Mouse (Mus musculus) heart, adult 2 months (tissue): ENCODE data around the gene Anln. TPM values are rescaled to one million over a fixed set of nuclear protein-coding genes. Genes with fewer than 3 reads are reported as not detected.
"Not testable (repeated sequence)": the region's sequence is repeated elsewhere in the genome, so short reads cannot be mapped to it uniquely, and the experiment has no call there.

Experiments
- DNase-seq, 2 experiments: peaks; one replicate each; pipeline ENCODE4 v3.0.0; 2021
- H3K27ac ChIP-seq: fragments of 200-600 bp; 2 replicates; pipeline ENCODE4 v1.8.1; 2022
- H3K27me3 ChIP-seq: fragments of 200-500 bp; 2 replicates; pipeline ENCODE4 v1.6.1; 2012; ENCODE audit warnings: mild to moderate bottlenecking, low read length, inconsistent platforms, mixed read lengths; ENCODE audit not compliant: control insufficient read depth, insufficient read depth
- H3K36me3 ChIP-seq: fragments of 200-500 bp; 2 replicates; pipeline ENCODE4 v1.6.1; 2012; ENCODE audit warnings: low read length, inconsistent platforms; ENCODE audit not compliant: control insufficient read depth, insufficient read depth
- H3K4me1 ChIP-seq: fragments of 200-500 bp; 2 replicates; pipeline ENCODE4 v1.6.1; 2011; ENCODE audit warnings: low read length; ENCODE audit not compliant: control insufficient read depth, insufficient read depth
- H3K4me3 ChIP-seq: fragments of 200-600 bp; 2 replicates; pipeline ENCODE4 v1.8.1; 2022
- H3K79me2 ChIP-seq: fragments of 200-500 bp; replicated peaks from 2 replicates; pipeline ENCODE4 v1.6.1; 2012; ENCODE audit warnings: mild to moderate bottlenecking, inconsistent platforms, low read length, moderate library complexity, mixed read lengths; ENCODE audit not compliant: control insufficient read depth, insufficient read depth
- H3K9ac ChIP-seq: fragments of 200-500 bp; 2 replicates; pipeline ENCODE4 v1.6.1; 2012; ENCODE audit warnings: low read depth, mild to moderate bottlenecking, control low read depth, inconsistent platforms, low read length, mixed read lengths
- CTCF ChIP-seq: fragments of 200-600 bp; IDR thresholded peaks from 2 replicates; pipeline ENCODE4 v1.8.1; 2022; ENCODE audit warnings: antibody characterized with exemption, mild to moderate bottlenecking, moderate library complexity
- EP300 ChIP-seq: fragments of 200-500 bp; IDR thresholded peaks from 2 replicates; pipeline ENCODE4 v1.6.1; 2011; ENCODE audit warnings: low read depth, low read length, control low read depth; ENCODE audit not compliant: insufficient read depth
- POLR2A ChIP-seq: fragments of 200-500 bp; IDR thresholded peaks from 2 replicates; pipeline ENCODE4 v1.6.1; 2011; ENCODE audit warnings: mild to moderate bottlenecking, low read depth, low read length, control low read depth; ENCODE audit not compliant: insufficient read depth
- whole genome bisulfite sequencing: fragments of 180-500 bp; shearing (Covaris S2); methylation state at CpG from one replicate; pipeline ENCODE4 v1.1.7; 2018; 5-methylcytosine and 5-hydroxymethylcytosine counted together
- intact Hi-C: fragments of 180-260 bp; cut with DNase I; formaldehyde crosslinking; loops from one replicate; pipeline ENCODE4 v1.15.1; 2025
- polyA plus RNA-seq: library from polyadenylated mRNA; depleted of rRNA; stranded (reverse); fragments of >200 nt; gene quantifications from 2 replicates; pipeline ENCODE4 v1.2.3, GENCODE M21; 2012
- total RNA-seq, 2 experiments: library from RNA; stranded (reverse); gene quantifications; 2 replicates each; pipeline ENCODE4 v1.2.3; 2021

Gene Anln
- total and polyA plus RNA-seq, 3 experiments, result 0.43 to 1.5 (median 1.4) TPM

DNA sequence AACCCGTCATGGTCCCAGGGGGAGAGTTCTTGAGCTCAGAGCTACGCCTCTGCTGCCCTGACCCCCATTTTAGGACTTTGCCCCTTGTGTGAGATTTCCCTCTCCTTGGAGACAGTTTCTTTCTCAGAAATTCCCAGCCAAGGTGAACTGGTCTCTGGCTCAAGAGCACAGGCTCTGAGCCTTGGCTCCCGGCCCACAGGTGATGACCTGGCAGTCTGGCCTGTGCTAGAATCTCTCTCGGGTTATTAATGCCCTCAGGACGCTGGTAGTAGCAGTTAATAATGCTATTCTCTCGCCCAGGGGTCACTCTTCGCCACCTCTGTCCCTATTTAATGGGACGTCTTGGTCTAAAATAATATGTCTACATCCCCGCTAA is 61.9 kb downstream of the Anln start:
- WGBS, result 25% methylated on average over 9 of the region's 9 CpGs
- DNase-seq, result peak; percentile 37 to 41
- TF ChIP-seq POLR2A (no peak), EP300 (no peak), CTCF (no peak)
- Histone ChIP-seq H3K36me3 (no peaks in the 10 kb centered on the region), H3K79me2 (no peaks in the 10 kb centered on the region), H3K27me3 (no peaks in the 10 kb centered on the region), H3K9ac (peak overlapping the region; percentile 77), H3K4me1 (no peaks in the 10 kb centered on the region), H3K27ac (peak overlapping the region; percentile 69), H3K4me3 (peak overlapping the region; percentile 69)
- intact Hi-C loops, result loop anchor here (2.0 to 5.0 kb wide), 3 partner anchors 18 to 100 kb away; partner anchors contain the start of genes 9530077C05Rik and Zfp809

DNA sequence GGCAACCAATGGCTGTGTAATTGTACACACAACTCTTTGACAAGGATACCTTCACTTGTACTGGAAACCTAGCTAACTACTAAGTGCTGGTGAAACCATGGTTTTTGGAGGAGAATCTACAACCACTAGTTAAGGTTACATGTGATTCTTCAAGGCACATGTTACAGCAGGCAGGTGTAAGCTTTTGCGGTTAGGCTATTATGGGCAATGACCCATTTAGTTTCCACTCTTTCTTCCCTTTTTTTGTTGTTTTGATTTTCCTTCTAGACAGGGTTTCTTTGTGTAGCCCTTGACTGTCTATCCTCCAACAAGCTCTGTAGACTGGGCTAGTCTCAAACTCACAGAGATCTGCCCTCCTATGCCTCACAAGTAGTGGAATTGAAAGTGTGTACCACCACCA is 64.4 kb downstream of the Anln start:
- Histone ChIP-seq H3K9ac (no peak overlapping the region), H3K79me2 (no peaks in the 10 kb centered on the region), H3K4me1 (no peaks in the 10 kb centered on the region), H3K4me3 (no peak overlapping the region), H3K36me3 (no peaks in the 10 kb centered on the region), H3K27ac (no peak overlapping the region), H3K27me3 (no peaks in the 10 kb centered on the region)
- WGBS, result 93% methylated on average over 1 of the region's 1 CpGs
- TF ChIP-seq EP300 (no peak), CTCF (no peak), POLR2A (no peak)
- no peak for DNase-seq
- intact Hi-C loops, result no loop called here

DNA sequence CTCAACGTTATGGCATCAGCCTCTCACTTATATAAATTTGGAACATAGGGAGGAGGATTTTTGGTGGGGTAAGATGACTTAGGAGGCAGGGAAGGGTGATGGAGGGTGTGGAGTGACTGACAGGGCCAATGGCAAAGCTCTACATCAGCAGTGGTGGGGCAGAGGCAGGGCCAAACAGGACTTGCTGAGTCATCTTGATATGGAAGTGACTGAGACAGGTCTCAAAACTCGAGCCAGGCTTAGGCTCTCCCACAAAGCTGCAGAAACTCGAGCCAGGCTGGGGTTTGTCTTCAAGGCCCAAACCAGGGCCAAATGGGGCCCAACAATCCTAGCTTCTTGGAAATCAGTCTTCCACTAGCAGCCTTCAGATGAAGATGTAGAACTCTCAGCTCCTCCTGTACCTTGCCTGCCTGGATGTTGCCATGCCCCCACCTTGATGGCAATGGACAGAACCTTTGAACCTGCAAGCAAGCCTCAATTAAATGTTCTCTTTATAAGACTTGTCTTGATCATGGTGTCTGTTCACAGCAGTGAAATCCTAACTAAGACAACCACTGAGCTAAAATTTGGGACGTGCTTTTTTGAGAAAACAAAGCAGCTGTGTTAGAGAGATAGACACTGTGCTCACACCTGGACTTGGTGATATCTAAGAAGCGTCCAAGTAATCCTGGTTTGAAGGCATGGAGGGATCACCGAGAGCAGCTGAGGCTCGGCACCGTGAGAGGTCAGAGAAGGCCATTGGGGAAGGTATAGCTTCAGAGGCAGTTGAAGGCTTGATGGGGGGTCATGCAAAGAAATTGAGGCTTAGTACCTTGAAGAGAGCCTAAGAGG is 66.4 kb downstream of the Anln start:
- no peak for TF ChIP-seq EP300
- Histone ChIP-seq H3K27me3 (no peaks in the 10 kb centered on the region), H3K36me3 (no peaks in the 10 kb centered on the region), H3K9ac (no peak overlapping the region), H3K27ac (no peak overlapping the region), H3K79me2 (no peaks in the 10 kb centered on the region), H3K4me3 (no peak overlapping the region), H3K4me1 (no peaks in the 10 kb centered on the region)
- DNase-seq, result no peak
- intact Hi-C loops, result no loop called here
- WGBS, result 71% methylated on average over 8 of the region's 8 CpGs

DNA sequence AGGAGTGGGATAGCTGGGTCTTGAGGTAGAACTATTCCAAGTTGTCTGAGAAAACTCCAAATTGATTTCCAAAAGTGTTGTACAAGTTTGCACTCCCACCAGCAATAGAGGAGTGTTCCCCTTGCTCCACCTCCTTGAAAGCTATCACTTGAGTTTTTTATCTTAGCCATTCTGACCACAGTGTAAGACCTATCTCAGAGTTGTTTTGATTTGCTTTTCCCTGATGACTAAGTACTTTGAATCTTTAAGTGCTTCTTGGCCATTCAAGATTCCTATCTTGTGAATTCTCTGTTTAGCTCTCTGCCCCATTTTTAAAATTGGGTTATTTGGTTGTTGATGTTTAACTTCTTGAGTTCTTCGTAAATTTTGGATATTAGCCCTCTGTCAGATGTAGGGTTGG is 69.9 kb downstream of the Anln start:
- Histone ChIP-seq H3K27me3 (no peaks in the 10 kb centered on the region), H3K27ac (no peak overlapping the region), H3K36me3 (no peaks in the 10 kb centered on the region), H3K9ac (no peak overlapping the region), H3K4me1 (no peaks in the 10 kb centered on the region), H3K4me3 (no peak overlapping the region), H3K79me2 (no peaks in the 10 kb centered on the region)
- whole genome bisulfite sequencing, result 86% methylated on average over 1 of the region's 1 CpGs
- TF ChIP-seq CTCF (no peak), POLR2A (no peak), EP300 (no peak)
- intact Hi-C loops, result no loop called here
- DNase-seq, result no peak

DNA sequence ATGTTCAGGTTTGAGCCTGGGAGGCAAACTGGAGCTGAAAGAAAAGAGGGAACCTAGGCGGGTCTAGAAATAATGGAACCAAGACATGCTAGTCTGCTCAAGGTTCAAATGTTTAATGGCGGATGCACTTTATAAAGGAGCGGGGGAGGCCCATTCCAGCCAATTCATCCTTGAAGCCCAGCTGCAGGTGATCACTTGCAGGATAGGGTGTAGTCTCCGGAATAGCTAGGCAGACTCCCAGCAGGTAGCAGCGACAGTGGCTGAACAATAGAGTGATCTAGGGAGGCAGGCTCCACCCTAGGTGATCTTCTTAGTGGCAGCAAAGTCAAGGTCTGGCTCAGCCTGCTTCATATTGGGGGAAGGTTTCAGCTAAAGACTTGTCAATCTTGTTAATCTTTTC is 72.9 kb downstream of the Anln start:
- DNase-seq, H3K79me2 ChIP-seq, H3K4me1 ChIP-seq, H3K4me3 ChIP-seq, H3K36me3 ChIP-seq, H3K27ac ChIP-seq, intact Hi-C loops, H3K9ac ChIP-seq, H3K27me3 ChIP-seq: not testable (repeated sequence)
- 73% methylated on average over 5 of the region's 5 CpGs for WGBS

DNA sequence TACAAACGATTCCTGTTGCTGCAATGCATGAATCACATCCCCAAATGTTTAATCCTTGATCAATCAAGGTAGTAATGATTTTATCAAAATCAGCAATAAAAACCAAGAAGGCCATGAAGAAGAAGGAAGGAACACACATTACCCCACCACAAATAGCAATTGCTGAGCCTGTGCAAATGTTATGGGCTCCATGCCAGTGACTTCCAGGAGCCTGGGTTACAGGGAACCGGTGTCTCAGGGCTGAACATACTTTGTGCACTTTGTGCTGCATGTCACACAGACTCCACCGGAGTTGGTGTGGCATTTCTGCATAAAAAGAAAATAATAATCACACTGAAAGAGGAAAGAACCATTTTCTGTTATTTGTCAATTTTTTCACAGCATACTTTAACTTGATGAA is 74.9 kb downstream of the Anln start:
- no peak overlapping the region for H3K9ac ChIP-seq
- WGBS, result 50% methylated on average over 3 of the region's 3 CpGs
- H3K27me3 ChIP-seq, result no peaks in the 10 kb centered on the region
- H3K4me3 ChIP-seq, result no peak overlapping the region
- no peaks in the 10 kb centered on the region for H3K79me2 ChIP-seq
- DNase-seq, result no peak
- no peaks in the 10 kb centered on the region for H3K36me3 ChIP-seq
- no peak for TF ChIP-seq POLR2A
- no peak for TF ChIP-seq CTCF
- TF ChIP-seq EP300, result no peak
- H3K4me1 ChIP-seq, result no peaks in the 10 kb centered on the region; the same call in 1 of the 2 replicates
- intact Hi-C loops, result no loop called here
- no peak overlapping the region for H3K27ac ChIP-seq
